Mouse (Mus musculus): ENCODE measurements around the gene Olfr344.

DNA sequence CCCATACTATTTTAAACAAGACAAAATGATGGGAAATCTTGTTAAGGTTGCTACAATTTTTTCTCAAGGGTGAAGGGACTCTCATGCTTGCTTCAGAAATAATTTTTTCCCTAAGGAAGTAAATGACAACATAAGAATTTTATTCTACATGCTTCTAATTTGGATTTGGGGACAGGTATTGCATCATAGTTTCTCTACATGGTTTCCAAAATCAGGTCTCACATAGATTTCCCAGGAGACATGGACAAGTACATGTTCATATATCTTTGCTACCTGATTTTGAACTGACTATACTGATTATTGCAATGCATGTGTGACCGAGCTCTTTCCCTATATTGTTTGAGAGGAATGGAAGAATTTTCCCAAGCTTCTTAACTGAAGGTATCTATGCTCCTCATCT lies at the start of gene Olfr344:
- TF ChIP-seq CTCF (IDR thresholded peaks at IDR 0.05; ENCODE audit: extremely low read depth, insufficient read depth, low read length): no peak
- TF ChIP-seq POLR2A (IDR thresholded peaks at IDR 0.05; ENCODE audit: extremely low read depth, insufficient read depth, low read length): no peak

All from cortical plate, adult 2 months (tissue).